Mouse (Mus musculus): ENCODE measurements around the gene Lmo3.

GRCm38 (mm10) chr6:138320190-138320737, 261.5 kb downstream of the Lmo3 start:
- TF ChIP-seq CTCF (IDR thresholded peaks at IDR 0.05; ENCODE audit: control insufficient read depth, insufficient read depth, insufficient read length) = no peak
- no peak for TF ChIP-seq MYOD1 (IDR thresholded peaks at IDR 0.05; ENCODE audit: control insufficient read depth, insufficient read length, low read depth)
- no peak for TF ChIP-seq MAX (IDR thresholded peaks at IDR 0.05)
- no peak for TF ChIP-seq CEBPB (IDR thresholded peaks at IDR 0.05; ENCODE audit: low read depth)
- no peak for TF ChIP-seq MYOG (IDR thresholded peaks at IDR 0.05; ENCODE audit: control insufficient read depth, extremely low read depth, insufficient read length)
